Mouse (Mus musculus): Measurements from ENCODE around the gene Gas2l1.
"Not testable (repeated sequence)": the region's sequence is repeated elsewhere in the genome, so short reads cannot be mapped to it uniquely, and the experiment has no call there.

The Gas2l1 gene

GRCm38 (mm10) chr11:5065056-5065821 lies at the start of gene Gas2l1:
TSS of gene Gas2l1 (minus strand) at chr11:5065327.
- peak; percentile 36 to 68 for DNase-seq

DNA sequence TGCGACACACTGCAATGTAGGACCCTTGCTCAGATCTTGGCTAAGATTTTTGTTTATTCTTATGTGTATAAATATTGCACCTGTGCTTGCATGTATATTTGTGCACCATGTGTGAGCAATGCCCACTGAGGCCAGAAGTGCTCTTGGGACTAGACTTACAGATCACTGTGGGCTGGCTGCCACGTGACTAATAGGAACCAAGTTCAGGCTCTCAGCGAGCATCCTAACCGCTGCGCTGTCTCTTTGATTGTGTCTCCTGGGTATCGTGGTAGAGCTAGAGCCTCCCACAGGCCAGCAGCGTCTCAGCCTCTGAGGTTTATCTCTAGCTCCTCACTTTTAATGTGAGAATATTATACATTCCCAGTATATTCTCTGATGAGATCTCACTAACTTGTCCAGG lies 48.5 kb upstream of the Gas2l1 start:
- no peak for DNase-seq

DNA sequence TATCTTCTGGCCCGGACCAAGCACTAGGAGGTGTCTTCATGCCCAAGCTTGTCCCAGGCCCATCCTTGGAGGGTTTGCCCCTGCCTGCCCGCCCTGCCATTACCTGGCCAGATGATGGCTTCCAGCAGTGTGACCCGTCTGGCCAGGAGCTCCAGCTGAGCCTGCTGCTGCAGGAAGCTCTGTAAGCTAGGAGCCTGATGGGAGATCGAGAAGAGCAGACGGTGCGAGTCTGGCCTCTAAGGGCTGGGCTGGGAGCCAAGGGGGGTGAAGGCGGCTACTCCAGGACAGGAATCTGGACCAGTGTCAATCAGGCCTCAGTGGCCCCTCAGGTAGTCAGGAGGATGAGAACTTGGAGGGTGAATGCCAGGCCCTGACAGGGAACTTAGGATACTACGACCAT lies 44.3 kb upstream of the Gas2l1 start:
- no peak for DNase-seq

DNA sequence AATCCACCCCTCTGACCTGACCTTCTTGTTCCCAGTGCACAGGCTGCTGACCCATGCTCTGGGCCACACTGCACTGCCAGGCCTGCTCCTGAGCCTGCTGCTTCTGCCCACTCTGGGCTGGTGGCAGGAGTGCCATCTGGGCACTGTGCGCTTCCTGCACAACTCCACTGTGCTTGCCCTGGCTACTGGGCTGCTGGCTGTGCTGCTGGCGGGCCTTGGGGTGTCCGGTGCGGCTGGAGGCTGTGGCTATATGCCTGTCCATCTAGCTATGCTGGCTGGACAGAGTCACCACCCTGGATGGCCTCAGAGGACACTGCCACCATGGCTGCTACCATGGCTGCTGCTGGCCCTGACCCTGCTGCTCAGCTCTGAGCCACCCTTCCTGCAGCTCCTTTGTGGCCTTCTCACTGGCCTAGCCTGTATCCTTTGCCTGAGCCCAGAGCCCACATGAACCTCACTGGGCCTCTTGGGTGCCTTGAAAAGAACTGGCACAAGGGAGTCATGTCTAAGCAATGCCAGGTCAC lies 38.9 kb upstream of the Gas2l1 start:
- no peak for DNase-seq

DNA sequence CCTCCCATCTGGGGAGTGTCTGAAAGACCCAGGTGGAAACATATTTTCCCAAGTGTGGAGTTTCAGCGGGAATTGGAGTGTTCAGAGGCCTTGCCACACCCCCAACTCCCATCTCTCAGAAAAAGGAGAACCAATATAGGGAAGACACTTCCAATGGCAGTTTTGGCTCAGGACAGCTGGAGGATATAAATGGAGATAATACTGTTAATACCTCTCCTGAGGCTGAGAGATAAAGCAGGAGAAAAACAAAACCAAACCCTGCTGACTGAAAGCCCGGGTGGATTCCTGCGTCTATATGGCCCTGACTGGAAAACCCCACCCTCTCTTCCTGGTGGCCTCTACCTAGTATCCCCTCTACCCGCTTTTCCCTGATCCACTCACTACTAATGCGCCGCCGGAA lies 37.3 kb upstream of the Gas2l1 start:
- DNase-seq = no peak

- no peak for DNase-seq
Measured at GRCm38 (mm10) chr11:5101641-5102040, 36.5 kb upstream of the Gas2l1 start.

DNA sequence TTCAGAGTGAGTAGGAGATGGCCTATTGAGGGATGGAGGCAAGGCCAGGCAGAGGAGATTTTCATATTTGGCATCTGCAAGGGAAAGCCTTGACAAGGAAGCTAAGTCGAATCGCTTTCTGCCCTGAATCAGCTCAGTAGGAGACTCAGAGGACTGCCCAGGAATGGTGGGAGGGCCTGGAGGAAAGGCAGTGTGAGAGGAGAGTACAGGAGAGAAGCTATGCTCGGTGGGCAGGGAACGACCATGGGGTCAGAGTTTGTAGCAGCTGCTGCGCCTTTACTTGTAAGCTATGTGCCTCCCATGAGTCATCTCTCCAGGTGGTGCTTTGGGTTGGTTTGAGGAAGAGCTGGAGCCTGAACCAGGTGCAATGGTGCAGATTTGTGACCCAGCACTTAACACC lies 35.7 kb upstream of the Gas2l1 start:
- DNase-seq = no peak

- DNase-seq = no peak
Measured at GRCm38 (mm10) chr11:5100283-5100682, 35.2 kb upstream of the Gas2l1 start.

GRCm38 (mm10) chr11:5099576-5100183 lies 34.6 kb upstream of the Gas2l1 start:
- DNase-seq = peak; percentile 63 to 73

- DNase-seq = peak; percentile 95 to 98
Measured at GRCm38 (mm10) chr11:5098736-5099542, 33.8 kb upstream of the Gas2l1 start, which contains the start of the genes Rhbdd3 and Ewsr1. TSS of gene Rhbdd3 (plus strand) at chr11:5098926. TSS of gene Ewsr1 (minus strand) at chr11:5099266.

GRCm38 (mm10) chr11:5098035-5098735 lies 33.1 kb upstream of the Gas2l1 start:
- DNase-seq = peak in 1 of 2 experiments; percentile 34

- no peak for DNase-seq
Measured at GRCm38 (mm10) chr11:5096480-5097020, 31.4 kb upstream of the Gas2l1 start.

- DNase-seq = no peak
Measured at GRCm38 (mm10) chr11:5095877-5096276, 30.8 kb upstream of the Gas2l1 start.

DNA sequence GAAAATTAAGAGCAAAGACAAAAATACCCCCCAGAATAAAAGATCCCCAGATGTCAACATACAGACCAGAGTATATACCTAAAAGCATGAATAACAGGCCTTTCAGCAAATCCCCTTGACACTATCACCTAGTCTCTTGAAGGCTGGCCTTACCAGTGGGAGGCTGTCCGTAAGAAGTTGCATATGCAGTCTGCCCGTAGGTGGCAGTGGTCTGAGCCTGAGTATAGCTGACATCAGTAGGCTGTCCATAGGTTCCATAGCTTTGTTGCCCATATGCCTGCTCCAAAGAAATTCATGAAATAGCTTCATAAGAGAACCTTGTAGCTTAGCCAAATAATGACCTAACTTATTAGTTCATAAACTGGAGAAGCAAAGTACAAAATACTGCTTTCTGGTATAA lies 26.6 kb upstream of the Gas2l1 start:
- no peak for DNase-seq

GRCm38 (mm10) chr11:5089147-5089546 lies 24.0 kb upstream of the Gas2l1 start:
- DNase-seq = no peak

DNA sequence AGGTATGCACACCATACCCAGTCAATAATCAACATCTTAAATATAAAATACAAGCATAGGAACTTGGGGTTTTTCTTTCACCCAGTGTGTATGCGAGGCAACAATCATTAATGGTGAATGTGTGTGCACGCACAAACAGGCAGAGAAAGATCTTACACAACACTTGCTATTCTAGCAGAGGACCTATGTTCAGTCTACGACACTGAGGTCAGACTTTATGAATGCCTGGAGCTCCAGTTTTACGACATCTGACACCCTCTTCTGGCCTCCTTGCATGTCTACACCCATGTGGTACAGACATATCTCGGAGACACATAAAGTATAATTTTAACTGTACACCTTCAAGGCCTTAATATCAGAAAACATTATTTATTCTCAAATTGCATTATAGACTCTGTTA lies 11.7 kb upstream of the Gas2l1 start:
- DNase-seq = not testable (repeated sequence)

GRCm38 (mm10) chr11:5075760-5076159 lies 10.6 kb upstream of the Gas2l1 start:
- DNase-seq = no peak

DNA sequence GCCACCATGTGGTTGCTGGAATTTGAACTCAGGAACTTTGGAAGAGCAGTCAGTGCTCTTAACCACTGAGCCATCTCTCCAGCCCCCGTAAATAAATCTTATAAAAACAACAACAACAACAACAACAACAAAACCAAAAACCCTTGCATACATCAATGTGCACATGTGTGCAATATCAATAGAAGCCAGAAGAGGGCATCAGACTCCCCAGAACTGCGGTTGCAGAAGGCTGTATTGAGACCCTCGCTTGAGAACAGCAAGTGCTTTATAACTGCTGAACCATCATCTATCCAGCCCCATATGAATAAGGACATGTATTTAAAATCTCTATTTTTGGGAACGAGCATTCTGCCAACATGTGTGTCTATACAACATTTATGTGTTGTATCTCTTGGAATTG lies 9.8 kb upstream of the Gas2l1 start:
- no peak for DNase-seq

- no peak for DNase-seq
Measured at GRCm38 (mm10) chr11:5068126-5068971, 3.2 kb upstream of the Gas2l1 start.

DNA sequence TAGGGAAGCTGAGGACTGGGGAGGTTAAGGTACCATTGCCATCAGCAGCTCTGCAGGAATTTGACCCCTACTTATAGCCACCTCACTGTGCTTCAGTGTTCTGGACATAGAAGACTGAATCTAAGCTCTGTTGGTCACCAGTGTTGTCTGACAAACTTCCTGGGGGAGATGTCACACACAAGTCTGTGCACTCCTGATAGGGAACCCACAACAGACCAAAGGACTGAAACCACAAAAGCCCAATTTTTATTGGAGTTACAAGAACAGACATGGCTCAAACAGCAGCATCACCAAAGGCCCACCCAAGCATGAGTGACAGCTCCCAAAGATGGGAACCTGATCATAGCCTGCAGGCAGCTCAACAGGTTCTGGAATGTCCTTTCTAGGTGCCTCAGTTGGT lies 1.9 kb upstream of the Gas2l1 start:
- DNase-seq = no peak
